Mouse (Mus musculus): ENCODE results near the gene Btbd9. TPM values are rescaled to one million over a fixed set of nuclear protein-coding genes. Genes with fewer than 3 reads are reported as not detected.

Gene Btbd9
- total and polyA plus RNA-seq, 2 experiments from 2014 or later, result 30.3 to 31.0 TPM

GRCm38 (mm10) chr17:30558623-30559022 lies 17.7 kb downstream of the Btbd9 start:
- no peak for TF ChIP-seq EP300 (IDR thresholded peaks at IDR 0.05; ENCODE audit: low read depth)
- TF ChIP-seq CTCF (IDR thresholded peaks at IDR 0.05; ENCODE audit: low read depth), result no peak
- no peak overlapping the region for H3K4me2 ChIP-seq (ENCODE audit: low read depth, low read length)
- no peaks in the 10 kb centered on the region for H3K36me3 ChIP-seq (replicated peaks; ENCODE audit: control insufficient read depth, insufficient read depth, low read length)
- H3K27me3 ChIP-seq (ENCODE audit: control insufficient read depth, insufficient read depth, low read length), result no peaks in the 10 kb centered on the region
- WGBS, result 70% methylated on average over 2 of the region's 2 CpGs
- no peaks in the 10 kb centered on the region for H3K9me3 ChIP-seq (replicated peaks; ENCODE audit: control insufficient read depth, low read length)
- H3K4me3 ChIP-seq (ENCODE audit: low read depth, low read length), result no peak overlapping the region
- no peak overlapping the region for H3K9ac ChIP-seq (replicated peaks; ENCODE audit: low read depth, low read length)
- DNase-seq (ENCODE audit: low spot score), result no peak
- H3K4me1 ChIP-seq (ENCODE audit: control insufficient read depth, insufficient read depth), result no peaks in the 10 kb centered on the region
- H3K27ac ChIP-seq (ENCODE audit: low read depth), result no peak overlapping the region
- ATAC-seq (ENCODE audit: insufficient read depth, low read depth), result no peak

DNA sequence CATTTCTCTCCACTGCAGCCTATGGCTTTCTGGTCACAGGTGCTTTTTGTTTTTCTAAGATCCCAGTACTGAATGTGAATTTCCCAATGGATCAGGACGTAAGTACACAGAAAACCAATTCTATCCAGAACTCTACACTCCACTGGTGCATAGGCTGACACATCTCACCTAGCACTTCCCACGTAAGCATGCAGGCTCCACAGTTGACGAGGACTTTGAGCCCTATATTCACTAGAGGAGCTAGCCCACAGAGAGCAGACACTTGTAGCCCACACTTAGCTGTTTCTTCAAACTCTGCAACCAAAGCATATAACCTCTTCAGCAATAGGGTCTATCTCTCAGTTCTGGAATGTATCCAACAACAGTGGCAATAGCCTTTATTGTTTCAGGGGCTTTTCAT lies 19.8 kb downstream of the Btbd9 start:
- Histone ChIP-seq H3K4me3 (ENCODE audit: low read depth, low read length) (no peak overlapping the region), H3K36me3 (replicated peaks; ENCODE audit: control insufficient read depth, insufficient read depth, low read length) (no peaks in the 10 kb centered on the region), H3K9me3 (replicated peaks; ENCODE audit: control insufficient read depth, low read length) (no peaks in the 10 kb centered on the region), H3K27ac (ENCODE audit: low read depth) (no peak overlapping the region), H3K4me2 (ENCODE audit: low read depth, low read length) (no peak overlapping the region), H3K4me1 (ENCODE audit: control insufficient read depth, insufficient read depth) (0 out of 2 replicates have a peak, but pooled peaks cover 2% of the 10 kb centered on the region), H3K27me3 (ENCODE audit: control insufficient read depth, insufficient read depth, low read length) (no peaks in the 10 kb centered on the region), H3K9ac (replicated peaks; ENCODE audit: low read depth, low read length) (no peak overlapping the region)
- DNase-seq (ENCODE audit: low spot score) (no peak), ATAC-seq (ENCODE audit: insufficient read depth, low read depth) (no peak)
- TF ChIP-seq EP300 (IDR thresholded peaks at IDR 0.05; ENCODE audit: low read depth) (no peak), CTCF (IDR thresholded peaks at IDR 0.05; ENCODE audit: low read depth) (no peak)
- 82% methylated on average over 3 of the region's 3 CpGs for WGBS

- Histone ChIP-seq H3K36me3 (replicated peaks; ENCODE audit: control insufficient read depth, insufficient read depth, low read length) (no peaks in the 10 kb centered on the region), H3K27me3 (ENCODE audit: control insufficient read depth, insufficient read depth, low read length) (no peaks in the 10 kb centered on the region), H3K9me3 (replicated peaks; ENCODE audit: control insufficient read depth, low read length) (no peaks in the 10 kb centered on the region), H3K27ac (ENCODE audit: low read depth) (no peak overlapping the region), H3K4me3 (ENCODE audit: low read depth, low read length) (no peak overlapping the region), H3K4me2 (ENCODE audit: low read depth, low read length) (no peak overlapping the region), H3K9ac (replicated peaks; ENCODE audit: low read depth, low read length) (no peak overlapping the region), H3K4me1 (ENCODE audit: control insufficient read depth, insufficient read depth) (peaks cover 27% of the 10 kb centered on the region; the same call in 1 of the 2 replicates)
- ATAC-seq (ENCODE audit: insufficient read depth, low read depth) (no peak), DNase-seq (ENCODE audit: low spot score) (no peak)
- 91% methylated on average over 4 of the region's 4 CpGs for whole genome bisulfite sequencing
- no peak for TF ChIP-seq CTCF (IDR thresholded peaks at IDR 0.05; ENCODE audit: low read depth)
- no peak for TF ChIP-seq EP300 (IDR thresholded peaks at IDR 0.05; ENCODE audit: low read depth)
Measured at GRCm38 (mm10) chr17:30553027-30553937, 23.0 kb downstream of the Btbd9 start.

DNA sequence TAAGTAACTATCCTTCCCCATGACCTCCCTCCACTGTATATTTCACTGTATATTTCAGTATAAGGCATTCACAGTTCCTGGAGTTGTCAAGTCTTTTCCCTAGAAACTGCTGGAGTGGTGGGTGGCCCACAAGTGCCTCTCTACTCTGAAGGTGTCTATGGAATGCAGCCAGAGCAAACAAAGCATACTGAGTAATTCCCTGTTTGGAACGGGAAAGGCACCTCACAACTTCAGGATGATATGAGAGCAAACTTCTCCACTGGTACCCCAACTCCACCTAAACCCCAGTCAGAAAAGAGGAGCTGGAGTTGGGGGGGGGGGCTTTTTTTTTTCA lies 25.5 kb downstream of the Btbd9 start:
- ATAC-seq (ENCODE audit: insufficient read depth, low read depth) (peak; percentile 40; the same call in 1 of the 2 replicates), DNase-seq (ENCODE audit: low spot score) (no peak)
- H3K9ac ChIP-seq (replicated peaks; ENCODE audit: low read depth, low read length), result no peak overlapping the region
- WGBS, result 0% methylated on average over 1 of the region's 1 CpGs
- no peak overlapping the region for H3K4me2 ChIP-seq (ENCODE audit: low read depth, low read length)
- peak overlapping the region; percentile 84 for H3K27ac ChIP-seq (ENCODE audit: low read depth)
- no peaks in the 10 kb centered on the region for H3K27me3 ChIP-seq (ENCODE audit: control insufficient read depth, insufficient read depth, low read length)
- H3K4me1 ChIP-seq (ENCODE audit: control insufficient read depth, insufficient read depth), result peaks cover 27% of the 10 kb centered on the region; the same call in 1 of the 2 replicates
- no peak for TF ChIP-seq EP300 (IDR thresholded peaks at IDR 0.05; ENCODE audit: low read depth)
- no peak for TF ChIP-seq CTCF (IDR thresholded peaks at IDR 0.05; ENCODE audit: low read depth)
- H3K9me3 ChIP-seq (replicated peaks; ENCODE audit: control insufficient read depth, low read length), result no peaks in the 10 kb centered on the region
- H3K4me3 ChIP-seq (ENCODE audit: low read depth, low read length), result no peak overlapping the region
- H3K36me3 ChIP-seq (replicated peaks; ENCODE audit: control insufficient read depth, insufficient read depth, low read length), result no peaks in the 10 kb centered on the region

DNA sequence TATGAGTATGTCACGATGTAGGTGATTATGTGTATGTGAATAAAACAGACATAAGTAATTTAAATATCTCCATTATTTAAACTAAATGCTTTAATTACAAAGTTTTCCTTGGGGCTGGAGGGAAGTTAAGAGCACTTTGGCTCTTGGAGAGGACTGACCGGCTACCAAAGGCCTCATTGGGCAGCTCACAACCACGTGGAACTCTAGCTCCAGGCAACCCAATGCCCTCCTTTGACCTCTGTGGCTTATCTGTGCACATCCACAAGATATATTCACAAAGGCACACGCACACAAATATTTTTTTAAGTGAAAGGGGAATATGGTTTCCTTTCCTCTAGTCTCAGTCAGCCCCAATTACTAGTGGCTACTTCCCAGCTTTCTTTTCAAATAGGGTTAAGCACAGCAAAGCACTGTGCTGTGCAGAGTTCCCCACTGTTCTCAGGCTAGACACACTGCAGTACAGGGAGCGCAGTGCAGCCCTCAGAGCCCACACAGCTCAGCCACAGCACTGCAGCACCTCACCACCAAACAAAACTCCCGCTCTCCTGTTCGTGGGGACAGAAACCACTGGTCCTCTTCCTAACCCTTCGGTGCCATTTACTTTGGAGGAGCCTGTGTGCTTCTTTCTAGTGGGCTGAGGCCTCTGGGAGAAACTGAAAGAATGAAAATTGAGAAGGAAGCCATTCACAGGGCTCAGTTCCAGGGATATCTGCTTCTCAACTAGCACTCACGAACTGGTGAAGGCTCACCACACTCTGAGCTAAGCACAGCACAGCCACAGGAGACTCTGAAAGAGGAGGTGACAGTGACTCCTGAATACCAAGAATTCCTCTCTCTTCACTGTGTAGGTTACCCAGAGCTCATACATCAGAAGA lies 26.2 kb downstream of the Btbd9 start:
- Histone ChIP-seq H3K4me3 (ENCODE audit: low read depth, low read length) (no peak overlapping the region), H3K4me2 (ENCODE audit: low read depth, low read length) (peak overlapping the region; percentile 27), H3K9ac (replicated peaks; ENCODE audit: low read depth, low read length) (no peak overlapping the region), H3K36me3 (replicated peaks; ENCODE audit: control insufficient read depth, insufficient read depth, low read length) (no peaks in the 10 kb centered on the region), H3K4me1 (ENCODE audit: control insufficient read depth, insufficient read depth) (peaks cover 27% of the 10 kb centered on the region; the same call in 1 of the 2 replicates), H3K27ac (ENCODE audit: low read depth) (peak overlapping the region; percentile 84), H3K9me3 (replicated peaks; ENCODE audit: control insufficient read depth, low read length) (no peaks in the 10 kb centered on the region), H3K27me3 (ENCODE audit: control insufficient read depth, insufficient read depth, low read length) (no peaks in the 10 kb centered on the region)
- peak; percentile 61 for ATAC-seq (ENCODE audit: insufficient read depth, low read depth)
- TF ChIP-seq EP300 (IDR thresholded peaks at IDR 0.05; ENCODE audit: low read depth) (no peak), CTCF (IDR thresholded peaks at IDR 0.05; ENCODE audit: low read depth) (no peak)
- 34% methylated on average over 9 of the region's 9 CpGs for WGBS
- DNase-seq (ENCODE audit: low spot score), result no peak

All from heart, postnatal 0 days (tissue).